In the genomic region with DNA sequence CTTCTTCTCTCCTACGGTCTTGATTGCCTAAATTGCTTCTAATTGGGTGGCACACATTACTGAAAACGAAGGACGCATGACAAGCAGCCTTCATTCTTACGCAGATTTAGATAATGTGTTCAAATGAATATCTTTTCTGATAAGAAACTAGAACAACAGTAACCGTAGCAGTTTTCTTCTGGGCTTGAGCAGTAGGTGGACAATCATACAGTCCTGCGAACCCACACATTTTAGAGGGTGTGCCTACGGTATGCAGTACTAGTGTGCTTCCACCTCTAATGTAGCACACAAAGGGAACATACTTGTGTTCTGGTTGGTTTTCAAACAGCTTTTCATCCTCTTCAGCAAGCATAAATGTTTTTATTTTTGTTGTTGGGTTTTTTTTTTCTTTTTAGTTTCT, we compare ENCODE assay signal across 10 mouse cellular contexts.
DNase-seq lines count a peak whose midpoint lies in the region; ATAC-seq lines count a peak whose summit lies in the region.
"Had no signal": no experiment of that assay in that cellular context is flagged by ENCODE, and none has a peak within 500 bp of the region (broad histone marks: within the 10 kb centered on the region; RNA-seq: fewer than 3 reads in every experiment).

No protein-coding gene starts in this region.

- ATAC-seq in neural tube, embryonic 11.5 days (ENCODE audit: insufficient read depth, low FRiP score, low TSS enrichment) = no peak
- no peak for ATAC-seq in hindbrain, embryonic 15.5 days (ENCODE audit: low FRiP score, low read depth)
- no peak for ATAC-seq in neural tube, embryonic 13.5 days (ENCODE audit: low read depth)
- ATAC-seq: intestine, embryonic 16.5 days had no signal

- H3K4me2 ChIP-seq in neural tube, embryonic 11.5 days (ENCODE audit: low read depth) = peak overlapping the region; percentile 60
- peak overlapping the region; percentile 91 for H3K4me2 ChIP-seq in hindbrain, embryonic 15.5 days
- peak overlapping the region; percentile 71 for H3K4me2 ChIP-seq in neural tube, embryonic 13.5 days

- 0 out of 2 replicates have a peak overlapping the region, but pooled peaks have one; percentile 14 for H3K4me3 ChIP-seq in neural tube, embryonic 11.5 days (ENCODE audit: low read depth, low read length)
- H3K4me3 ChIP-seq in embryonic facial prominence, embryonic 10.5 days = no peak overlapping the region
- H3K4me3 ChIP-seq in hindbrain, embryonic 15.5 days = no peak overlapping the region
- 0 out of 2 replicates have a peak overlapping the region, but pooled peaks have one; percentile 31 for H3K4me3 ChIP-seq in neural tube, embryonic 13.5 days

- 8% methylated on average over 7 of the region's 7 CpGs for WGBS in neural tube, embryonic 11.5 days
- 4% methylated on average over 7 of the region's 7 CpGs for WGBS in embryonic facial prominence, embryonic 10.5 days
- 15% methylated on average over 7 of the region's 7 CpGs for WGBS in hindbrain, embryonic 15.5 days
- 5% methylated on average over 7 of the region's 7 CpGs for WGBS in neural tube, embryonic 13.5 days

- peak overlapping the region; percentile 95 for H3K27ac ChIP-seq in neural tube, embryonic 11.5 days (ENCODE audit: low read depth, low read length)
- H3K27ac ChIP-seq in embryonic facial prominence, embryonic 10.5 days (replicated peaks) = no peak overlapping the region
- peak overlapping the region; percentile 99 for H3K27ac ChIP-seq in hindbrain, embryonic 15.5 days (replicated peaks)
- peak overlapping the region; percentile 99 for H3K27ac ChIP-seq in neural tube, embryonic 13.5 days (replicated peaks)

- H3K36me3 ChIP-seq in neural tube, embryonic 11.5 days (ENCODE audit: control insufficient read depth, insufficient read depth, low read length) = no peaks in the 10 kb centered on the region
- H3K36me3 ChIP-seq in embryonic facial prominence, embryonic 10.5 days (replicated peaks) = no peaks in the 10 kb centered on the region
- H3K36me3 ChIP-seq in hindbrain, embryonic 15.5 days = no peaks in the 10 kb centered on the region
- no peaks in the 10 kb centered on the region for H3K36me3 ChIP-seq in neural tube, embryonic 13.5 days

- no peaks in the 10 kb centered on the region for H3K9me3 ChIP-seq in neural tube, embryonic 11.5 days (ENCODE audit: control insufficient read depth, low read length)
- H3K9me3 ChIP-seq in embryonic facial prominence, embryonic 10.5 days = no peaks in the 10 kb centered on the region
- no peaks in the 10 kb centered on the region for H3K9me3 ChIP-seq in hindbrain, embryonic 15.5 days
- H3K9me3 ChIP-seq in neural tube, embryonic 13.5 days = no peaks in the 10 kb centered on the region

- H3K4me1 ChIP-seq in neural tube, embryonic 11.5 days (ENCODE audit: control insufficient read depth, insufficient read depth, low read length) = peaks cover 16% of the 10 kb centered on the region; the same call in 1 of the 2 replicates
- peaks cover 29% of the 10 kb centered on the region for H3K4me1 ChIP-seq in embryonic facial prominence, embryonic 10.5 days
- peaks cover 37% of the 10 kb centered on the region for H3K4me1 ChIP-seq in hindbrain, embryonic 15.5 days (replicated peaks)
- H3K4me1 ChIP-seq in neural tube, embryonic 13.5 days (replicated peaks) = peaks cover 48% of the 10 kb centered on the region

- H3K9ac ChIP-seq in neural tube, embryonic 11.5 days (ENCODE audit: low read length) = peak overlapping the region; percentile 71
- peak overlapping the region; percentile 57 for H3K9ac ChIP-seq in hindbrain, embryonic 15.5 days
- H3K9ac ChIP-seq in neural tube, embryonic 13.5 days = peak overlapping the region; percentile 82

- intact Hi-C loops in heart, postnatal 14 days (cut with DNase I) = loop anchor here (5.0 kb wide), 2 partner anchors 122 to 627 kb away; a partner anchor contains a TSS

- DNase-seq in neural tube, embryonic 11.5 days (ENCODE audit: low spot score) = peak; percentile 23
- no peak for DNase-seq in neural tube, embryonic 10.5 days (ENCODE audit: extremely low spot score, low spot score)
- peak; percentile 9 for DNase-seq in embryonic facial prominence, embryonic 10.5 days (ENCODE audit: low spot score)
- no peak for DNase-seq in thymus, postnatal 10 days (ENCODE audit: low spot score in 2 of 2)
- no peak for DNase-seq in heart, postnatal 14 days
- no peak for DNase-seq in adrenal gland, adult 2 months
- DNase-seq: lung, postnatal 10 days had no signal

- H3K27me3 ChIP-seq in neural tube, embryonic 11.5 days (ENCODE audit: control insufficient read depth, insufficient read depth, low read length) = peaks cover 13% of the 10 kb centered on the region
- peaks cover 76% of the 10 kb centered on the region for H3K27me3 ChIP-seq in embryonic facial prominence, embryonic 10.5 days (replicated peaks; ENCODE audit: low read depth, poor library complexity, severe bottlenecking)
- H3K27me3 ChIP-seq in hindbrain, embryonic 15.5 days = no peaks in the 10 kb centered on the region
- H3K27me3 ChIP-seq in neural tube, embryonic 13.5 days = no peaks in the 10 kb centered on the region

Comparison
In these comparisons a context has a peak if more than half of its experiments do, and no peak if none do; other contexts are left out.
1. DNase-seq: peak in neural tube, embryonic 11.5 days (single experiment) and embryonic facial prominence, embryonic 10.5 days (single experiment); none in neural tube, embryonic 10.5 days (single experiment), thymus, postnatal 10 days (0 of 2), heart, postnatal 14 days (0 of 2) and adrenal gland, adult 2 months (single experiment).
2. H3K4me3 ChIP-seq: peak in neural tube, embryonic 11.5 days (single experiment) and neural tube, embryonic 13.5 days (single experiment); none in embryonic facial prominence, embryonic 10.5 days (single experiment) and hindbrain, embryonic 15.5 days (single experiment).
3. Peak in every context shown above with its lines, with median percentiles within 50 percentile points of each other: H3K4me2 ChIP-seq and H3K9ac ChIP-seq.